Mouse (Mus musculus) kidney, adult 2 months (tissue): ENCODE data around the gene Gm6902. TPM values are rescaled to one million over a fixed set of nuclear protein-coding genes. Genes with fewer than 3 reads are reported as not detected.
"Not testable (repeated sequence)": the region's sequence is repeated elsewhere in the genome, so short reads cannot be mapped to it uniquely, and the experiment has no call there.

Source experiments
- DNase-seq: peaks from one replicate; pipeline ENCODE4 v3.0.0; 2021
- H3K27ac ChIP-seq: fragments of 200-500 bp; 2 replicates; pipeline ENCODE4 v1.5.1; 2012; ENCODE audit warnings: low read depth, low read length, control low read depth, inconsistent platforms; ENCODE audit not compliant: insufficient read depth
- H3K27me3 ChIP-seq: fragments of 200-500 bp; replicated peaks from 2 replicates; pipeline ENCODE4 v1.6.1; 2012; ENCODE audit warnings: mild to moderate bottlenecking, moderate library complexity, low read length, inconsistent platforms; ENCODE audit not compliant: control insufficient read depth, insufficient read depth
- H3K36me3 ChIP-seq: fragments of 200-500 bp; 2 replicates; pipeline ENCODE4 v1.6.1; 2012; ENCODE audit warnings: mild to moderate bottlenecking, moderate library complexity, low read length, inconsistent platforms; ENCODE audit not compliant: control insufficient read depth, insufficient read depth
- H3K4me1 ChIP-seq: fragments of 200-500 bp; 2 replicates; pipeline ENCODE4 v1.6.1; 2011; ENCODE audit warnings: low read length; ENCODE audit not compliant: control insufficient read depth, insufficient read depth
- H3K4me3 ChIP-seq: fragments of 200-500 bp; 2 replicates; pipeline ENCODE4 v1.5.1; 2011; ENCODE audit warnings: mild to moderate bottlenecking, low read depth, low read length, control low read depth; ENCODE audit not compliant: insufficient read depth
- WGBS: fragments of 180-500 bp; shearing (Covaris S2); methylation state at CpG from one replicate; pipeline ENCODE4 v1.1.7; 2018; 5-methylcytosine and 5-hydroxymethylcytosine counted together
- polyA plus RNA-seq: library from polyadenylated mRNA; depleted of rRNA; stranded (reverse); fragments of >200 nt; gene quantifications from 2 replicates; pipeline ENCODE4 v1.2.3, GENCODE M21; 2012; rRNA removed

Gm6902 gene
- polyA plus RNA-seq: not detected in 2 replicates

- DNase-seq, H3K27me3 ChIP-seq, H3K36me3 ChIP-seq, H3K27ac ChIP-seq, H3K4me3 ChIP-seq, H3K4me1 ChIP-seq: not testable (repeated sequence)
- WGBS: no CpG with 5 or more reads among the region's 2 CpGs
Measured at GRCm38 (mm10) chr7:23278800-23279199, at the start of gene Gm6902. Gene Gm6902 (minus strand): TSS chr7:23278900.

GRCm38 (mm10) chr7:23300892-23301291, 22.2 kb upstream of the Gm6902 start, which contains the start of gene Nlrp4e:
Gene Nlrp4e (plus strand): TSS chr7:23301192.
- not testable (repeated sequence) for H3K36me3 ChIP-seq, H3K27me3 ChIP-seq, DNase-seq, H3K4me1 ChIP-seq, H3K4me3 ChIP-seq, H3K27ac ChIP-seq
- 89% methylated on average over 3 of the region's 3 CpGs for WGBS

GRCm38 (mm10) chr7:23251582-23251981, 27.1 kb downstream of the Gm6902 start, which contains the start of gene Vmn1r166:
Gene Vmn1r166 (minus strand): TSS chr7:23251682.
- no CpG with 5 or more reads among the region's 2 CpGs for WGBS
- H3K4me3 ChIP-seq, DNase-seq, H3K36me3 ChIP-seq, H3K27me3 ChIP-seq, H3K4me1 ChIP-seq, H3K27ac ChIP-seq: not testable (repeated sequence)

Other genes with a start within 250 kb of the Gm6902 start
- not detected in 2 replicates for gene Vmn1r163, start 223.4 kb downstream of the Gm6902 start, polyA plus RNA-seq
- gene Gm8720, start 211.4 kb downstream of the Gm6902 start, polyA plus RNA-seq: not detected in 2 replicates
- not detected in 2 replicates for gene Gm10662, start 134.4 kb downstream of the Gm6902 start, polyA plus RNA-seq
- gene Vmn1r165, start 61.6 kb downstream of the Gm6902 start, polyA plus RNA-seq: not detected in 2 replicates
- gene Vmn1r166, start 27.2 kb downstream of the Gm6902 start, polyA plus RNA-seq: not detected in 2 replicates
- not detected in 2 replicates for gene Nlrp4e, start 22.3 kb upstream of the Gm6902 start, polyA plus RNA-seq
- gene Nlrp5, start 107.0 kb upstream of the Gm6902 start, polyA plus RNA-seq: not detected in 2 replicates
- gene Vmn1r167, start 228.3 kb upstream of the Gm6902 start, polyA plus RNA-seq: not detected in 2 replicates